Mouse (Mus musculus) megakaryocyte, embryonic 14.5 days (primary cell): ENCODE data around the gene Mgat4c.

Experiments used
- FLI1 ChIP-seq: IDR thresholded peaks from 2 replicates; pipeline ENCODE4 v1.6.1; 2012; ENCODE audit warnings: low read length, inconsistent platforms, mixed read lengths
- GATA1 ChIP-seq: IDR thresholded peaks from 3 replicates; pipeline ENCODE4 v1.6.1; 2012; ENCODE audit warnings: mixed read lengths, low read length, inconsistent platforms, borderline replicate concordance

DNA sequence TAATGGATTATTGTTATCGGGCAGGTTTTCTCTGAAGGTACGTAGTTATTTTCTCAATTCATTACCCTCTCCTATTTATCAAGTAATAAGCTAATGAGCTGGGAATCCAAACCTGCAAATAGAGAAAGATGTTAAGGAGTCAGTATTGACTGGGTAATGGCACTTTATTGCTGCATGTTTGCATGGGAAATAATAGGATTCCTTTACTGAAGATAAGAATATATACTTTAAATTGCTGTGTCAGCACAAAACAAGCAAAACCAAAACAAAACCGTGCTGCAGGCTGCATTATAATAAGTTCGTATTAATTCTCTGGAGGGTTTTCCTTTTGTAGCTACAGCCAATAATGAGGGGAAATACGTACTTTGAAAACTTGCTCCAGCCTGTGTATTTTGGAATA, 627 bp downstream of the Mgat4c start:
- TF ChIP-seq FLI1, result no peak
- no peak for TF ChIP-seq GATA1
